Mouse (Mus musculus): ENCODE results near the gene Atp2a3. TPM values are rescaled to one million over a fixed set of nuclear protein-coding genes. Genes with fewer than 3 reads are reported as not detected.

Atp2a3 gene
- 246 TPM for total RNA-seq (2023)

DNA sequence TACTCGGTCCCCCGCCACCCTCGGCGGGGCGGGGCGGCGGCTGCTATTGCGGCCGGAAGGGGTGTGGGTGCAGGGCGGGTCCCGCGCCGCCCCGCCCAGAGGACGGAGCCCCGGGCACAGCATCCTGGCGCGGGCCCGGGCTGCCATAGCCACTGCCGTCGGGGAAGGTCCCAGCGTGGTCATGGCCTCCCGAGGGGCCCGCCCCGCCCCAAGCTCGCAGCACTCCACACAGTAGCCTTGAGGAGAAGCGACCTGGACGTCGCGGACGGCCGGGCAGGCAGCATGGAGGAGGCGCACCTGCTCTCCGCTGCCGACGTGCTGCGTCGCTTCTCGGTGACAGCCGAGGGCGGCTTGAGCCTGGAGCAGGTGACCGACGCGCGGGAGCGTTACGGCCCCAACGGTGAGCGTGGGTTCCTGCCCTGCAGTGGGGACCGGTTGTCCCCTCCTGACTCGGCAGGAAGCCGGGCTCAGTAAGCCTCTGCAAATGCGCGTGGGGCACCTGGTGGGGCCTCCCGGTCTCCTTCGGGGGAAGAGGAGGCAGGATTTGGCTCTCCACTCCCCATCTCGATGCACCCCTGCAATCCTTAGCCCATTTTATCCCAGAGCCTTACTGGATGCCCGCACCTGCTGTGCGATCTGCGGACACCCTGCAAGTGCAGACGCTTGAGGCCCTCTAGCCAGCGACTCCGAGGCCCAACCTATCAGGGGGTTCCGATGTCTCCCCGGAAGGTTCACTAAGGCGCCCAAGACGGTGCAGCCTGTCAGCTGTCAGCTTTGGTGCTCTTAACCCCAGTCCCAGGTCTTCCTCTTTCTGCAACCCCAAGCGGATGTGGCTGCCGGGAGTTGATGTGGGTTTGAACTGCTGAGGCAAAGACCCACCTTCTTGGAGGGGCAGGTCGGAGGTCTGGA lies at the start of gene Atp2a3:
Gene Atp2a3, plus strand, starts transcription at position 98 of the 909 bp plus-strand sequence.

DNA sequence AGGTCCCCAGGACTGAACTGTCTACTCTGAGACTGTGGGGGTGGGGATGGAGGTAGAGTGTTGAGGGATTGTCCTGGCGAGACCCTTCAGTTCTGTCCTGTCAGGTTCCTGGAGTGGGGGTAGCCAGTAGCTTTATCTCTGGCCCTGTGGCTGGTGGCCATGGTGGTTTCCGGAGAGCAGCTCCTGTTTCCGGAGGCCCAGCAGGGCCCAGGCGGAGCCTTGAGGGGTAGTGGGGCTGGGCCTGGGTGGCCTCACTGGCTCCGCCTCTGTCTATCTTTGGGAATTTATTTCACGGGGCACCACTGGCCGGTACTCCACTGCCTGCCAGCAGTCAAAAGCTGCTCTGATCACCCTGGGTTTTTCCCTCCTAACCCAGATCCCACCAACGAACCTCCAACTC lies 37.8 kb downstream of the Atp2a3 start, which contains the start of gene P2rx1:
Gene P2rx1, plus strand, starts transcription at position 333 of the 400 bp plus-strand sequence.

DNA sequence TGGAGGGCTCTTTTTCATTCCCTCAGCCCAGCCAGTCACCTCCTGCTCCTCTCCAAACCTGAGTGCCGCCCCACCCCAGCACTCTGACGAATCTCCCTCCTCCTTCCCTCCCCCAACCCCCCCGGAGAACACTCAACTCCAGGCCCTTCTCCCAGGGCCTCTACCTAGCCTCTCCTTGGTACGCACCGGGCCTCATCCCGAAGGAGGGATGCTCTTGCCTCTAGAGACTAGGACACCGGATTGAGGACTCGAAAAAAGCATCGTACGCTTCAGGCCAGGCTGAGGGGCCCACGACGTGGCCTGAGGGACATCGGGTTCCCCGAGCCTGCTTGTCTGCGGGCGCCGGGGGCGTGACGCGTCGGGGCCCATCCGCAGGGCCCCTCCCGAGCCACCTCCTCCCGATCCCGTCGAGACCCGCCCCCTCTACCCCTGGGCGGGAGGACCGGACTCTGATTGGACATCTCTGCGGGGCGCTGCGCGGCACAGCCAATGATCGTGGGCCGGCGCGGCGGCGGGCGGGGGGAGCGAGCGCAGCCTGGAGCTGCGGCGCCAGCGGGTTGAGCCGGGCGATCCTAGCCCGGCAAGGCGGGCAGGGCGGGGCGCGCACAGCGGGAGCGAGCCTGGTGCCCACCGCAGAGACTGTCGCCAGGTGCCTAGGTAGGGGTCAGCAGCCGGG lies 57.6 kb downstream of the Atp2a3 start, which contains the start of gene Camkk1:
Gene Camkk1, plus strand, starts transcription at position 538 of the 676 bp plus-strand sequence.

Other genes starting within 250 kb of the Atp2a3 start
- gene Cyb5d2, start 165.0 kb upstream of the Atp2a3 start, total RNA-seq (2023) = 5.8 TPM
- 98.3 TPM for gene Zzef1, start 164.9 kb upstream of the Atp2a3 start, total RNA-seq (2023)
- 1.7 TPM for gene P2rx1, start 37.9 kb downstream of the Atp2a3 start, total RNA-seq (2023)
- 3.6 TPM for gene Camkk1, start 57.8 kb downstream of the Atp2a3 start, total RNA-seq (2023)
- 23.8 TPM for gene Ncbp3, start 86.6 kb downstream of the Atp2a3 start, total RNA-seq (2023)
- 1.4 TPM for gene Itgae, start 129.4 kb downstream of the Atp2a3 start, total RNA-seq (2023)
- gene Haspin, start 177.1 kb downstream of the Atp2a3 start, total RNA-seq (2023) = 2.1 TPM
- gene P2rx5, start 199.3 kb downstream of the Atp2a3 start, total RNA-seq (2023) = not detected
- 50.9 TPM for gene Emc6, start 215.9 kb downstream of the Atp2a3 start, total RNA-seq (2023)
- gene Tax1bp3, start 215.9 kb downstream of the Atp2a3 start, total RNA-seq (2023) = 7.9 TPM
- 22.3 TPM for gene Ctns, start 237.9 kb downstream of the Atp2a3 start, total RNA-seq (2023)
- 6.1 TPM for gene Shpk, start 238.3 kb downstream of the Atp2a3 start, total RNA-seq (2023)

Measured in CD4-positive naive resting alpha-beta T cell, adult 76 days (primary cell).